Mouse (Mus musculus): ENCODE data around the gene Ncaph2. TPM values are rescaled to one million over a fixed set of nuclear protein-coding genes. Genes with fewer than 3 reads are reported as not detected.

The Ncaph2 gene
- polyA plus RNA-seq, 1 experiment from 2014 or later = 134 TPM

DNA sequence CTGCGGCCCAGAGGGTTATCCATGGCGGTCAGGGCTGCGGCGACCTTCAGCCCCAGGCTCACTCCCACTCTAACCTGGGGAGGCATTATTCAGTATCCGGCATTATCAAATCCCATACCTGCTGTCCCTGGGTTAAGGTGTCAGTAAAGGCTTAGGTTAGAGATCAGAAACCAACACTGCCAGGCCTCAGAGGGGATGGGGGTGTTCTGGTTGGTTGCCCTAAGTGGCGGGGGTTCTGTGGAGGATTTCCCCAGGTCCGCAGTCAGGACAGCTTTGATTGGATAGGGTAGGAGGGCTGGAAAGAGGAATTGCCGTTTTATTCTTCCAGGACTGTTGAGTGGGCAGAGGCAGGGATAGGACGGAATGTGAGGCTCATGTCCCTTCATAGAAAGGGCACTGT is 18.8 kb downstream of the Ncaph2 start:
- Histone ChIP-seq H3K4me1 (peaks cover 53% of the 10 kb centered on the region), H3K9ac (peak overlapping the region; percentile 81), H3K4me2 (peak overlapping the region; percentile 96), H3K27me3 (replicated peaks) (peaks cover 36% of the 10 kb centered on the region), H3K36me3 (peaks cover 36% of the 10 kb centered on the region), H3K9me3 (replicated peaks) (no peaks in the 10 kb centered on the region), H3K27ac (peak overlapping the region; percentile 90), H3K4me3 (peak overlapping the region; percentile 76)
- 53% methylated on average over 9 of the region's 9 CpGs for WGBS (ENCODE audit: insufficient replicate concordance)
- ATAC-seq = no peak

GRCm38 (mm10) chr15:89374801-89375534 is 19.4 kb downstream of the Ncaph2 start:
- Histone ChIP-seq H3K4me2 (peak overlapping the region; percentile 96), H3K4me1 (peaks cover 57% of the 10 kb centered on the region)
- WGBS (ENCODE audit: insufficient replicate concordance) = 83% methylated on average over 17 of the region's 17 CpGs

GRCm38 (mm10) chr15:89376040-89376439 is 20.5 kb downstream of the Ncaph2 start:
- H3K9me3 ChIP-seq (replicated peaks) = no peaks in the 10 kb centered on the region
- H3K9ac ChIP-seq = no peak overlapping the region
- ATAC-seq = no peak
- H3K36me3 ChIP-seq = peaks cover 19% of the 10 kb centered on the region
- H3K27ac ChIP-seq = no peak overlapping the region
- H3K4me2 ChIP-seq = no peak overlapping the region
- peaks cover 51% of the 10 kb centered on the region for H3K4me1 ChIP-seq
- whole genome bisulfite sequencing (ENCODE audit: insufficient replicate concordance) = 64% methylated on average over 7 of the region's 7 CpGs
- H3K27me3 ChIP-seq (replicated peaks) = peaks cover 45% of the 10 kb centered on the region
- no peak overlapping the region for H3K4me3 ChIP-seq

More at GRCm38 (mm10) chr15:89374801-89375534, 19.4 kb downstream of the Ncaph2 start:
- Histone ChIP-seq H3K27ac (0 out of 2 replicates have a peak overlapping the region, but pooled peaks have one; percentile 2), H3K4me3 (no peak overlapping the region; the same call in 1 of the 2 replicates), H3K36me3 (peaks cover 30% of the 10 kb centered on the region), H3K9ac (no peak overlapping the region; the same call in 1 of the 2 replicates), H3K27me3 (replicated peaks) (peaks cover 41% of the 10 kb centered on the region), H3K9me3 (replicated peaks) (no peaks in the 10 kb centered on the region)
- no peak for ATAC-seq

DNA sequence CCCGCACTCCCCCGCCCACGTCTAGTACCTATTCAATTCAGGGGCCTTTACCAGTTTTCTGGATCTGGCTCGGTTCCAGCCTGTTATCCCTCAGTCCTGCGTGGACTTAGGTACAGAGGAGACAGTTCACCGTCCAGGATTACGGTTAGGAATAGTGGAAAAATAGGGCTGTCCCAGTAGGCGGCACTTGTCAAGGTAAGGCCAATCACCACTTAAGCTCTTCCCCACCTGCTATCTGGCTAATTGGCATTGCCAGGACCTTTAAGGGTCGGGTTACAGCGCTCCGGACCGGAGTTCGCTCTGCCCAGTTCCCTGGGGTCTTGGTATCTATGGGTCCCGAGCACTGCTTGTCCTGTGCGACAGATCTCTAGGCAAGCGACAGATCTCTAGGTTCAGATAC is 21.4 kb downstream of the Ncaph2 start, which contains the start of gene Tymp:
Tymp (minus strand) TSS at position 83 of the 400 bp plus-strand sequence.
- H3K4me3 ChIP-seq = no peak within 1 kb of the TSS
- peak within 1 kb of the TSS; percentile 14; the same call in 1 of the 2 replicates for H3K4me2 ChIP-seq
- no peaks in the 10 kb centered on the region for H3K9me3 ChIP-seq (replicated peaks)
- peaks cover 45% of the 10 kb centered on the region for H3K4me1 ChIP-seq
- ATAC-seq = no peak
- peaks cover 46% of the 10 kb centered on the region for H3K27me3 ChIP-seq (replicated peaks)
- 35% methylated on average over 16 of the region's 16 CpGs for WGBS (ENCODE audit: insufficient replicate concordance)
- H3K36me3 ChIP-seq = peaks cover 10% of the 10 kb centered on the region
- H3K27ac ChIP-seq = no peak within 1 kb of the TSS
- no peak within 1 kb of the TSS for H3K9ac ChIP-seq

DNA sequence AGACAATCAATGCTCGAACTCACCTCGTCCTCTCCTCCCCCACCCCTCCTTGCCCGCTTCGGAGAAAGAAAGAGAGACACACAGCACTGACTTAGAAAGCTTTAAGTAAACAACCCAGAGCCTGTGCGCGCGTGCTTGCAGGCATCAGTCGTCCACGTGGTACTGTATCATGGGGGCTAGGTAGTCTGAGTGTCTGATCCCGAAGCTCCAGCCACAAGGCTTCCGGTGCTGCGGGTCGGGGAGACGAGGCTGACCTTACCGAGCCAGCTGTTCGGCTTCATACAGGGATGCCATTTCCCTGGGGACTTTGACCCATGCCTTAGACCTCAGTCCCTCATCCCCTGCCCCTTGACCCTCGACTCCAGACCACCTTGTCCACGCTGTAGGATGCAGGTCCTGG is 21.8 kb downstream of the Ncaph2 start:
- Histone ChIP-seq H3K27me3 (replicated peaks) (peaks cover 51% of the 10 kb centered on the region), H3K36me3 (peaks cover 6% of the 10 kb centered on the region), H3K9me3 (replicated peaks) (no peaks in the 10 kb centered on the region), H3K4me2 (peak overlapping the region; percentile 14; the same call in 1 of the 2 replicates), H3K4me3 (no peak overlapping the region), H3K4me1 (peaks cover 41% of the 10 kb centered on the region), H3K27ac (no peak overlapping the region), H3K9ac (no peak overlapping the region)
- ATAC-seq = no peak
- WGBS (ENCODE audit: insufficient replicate concordance) = 11% methylated on average over 18 of the region's 18 CpGs

DNA sequence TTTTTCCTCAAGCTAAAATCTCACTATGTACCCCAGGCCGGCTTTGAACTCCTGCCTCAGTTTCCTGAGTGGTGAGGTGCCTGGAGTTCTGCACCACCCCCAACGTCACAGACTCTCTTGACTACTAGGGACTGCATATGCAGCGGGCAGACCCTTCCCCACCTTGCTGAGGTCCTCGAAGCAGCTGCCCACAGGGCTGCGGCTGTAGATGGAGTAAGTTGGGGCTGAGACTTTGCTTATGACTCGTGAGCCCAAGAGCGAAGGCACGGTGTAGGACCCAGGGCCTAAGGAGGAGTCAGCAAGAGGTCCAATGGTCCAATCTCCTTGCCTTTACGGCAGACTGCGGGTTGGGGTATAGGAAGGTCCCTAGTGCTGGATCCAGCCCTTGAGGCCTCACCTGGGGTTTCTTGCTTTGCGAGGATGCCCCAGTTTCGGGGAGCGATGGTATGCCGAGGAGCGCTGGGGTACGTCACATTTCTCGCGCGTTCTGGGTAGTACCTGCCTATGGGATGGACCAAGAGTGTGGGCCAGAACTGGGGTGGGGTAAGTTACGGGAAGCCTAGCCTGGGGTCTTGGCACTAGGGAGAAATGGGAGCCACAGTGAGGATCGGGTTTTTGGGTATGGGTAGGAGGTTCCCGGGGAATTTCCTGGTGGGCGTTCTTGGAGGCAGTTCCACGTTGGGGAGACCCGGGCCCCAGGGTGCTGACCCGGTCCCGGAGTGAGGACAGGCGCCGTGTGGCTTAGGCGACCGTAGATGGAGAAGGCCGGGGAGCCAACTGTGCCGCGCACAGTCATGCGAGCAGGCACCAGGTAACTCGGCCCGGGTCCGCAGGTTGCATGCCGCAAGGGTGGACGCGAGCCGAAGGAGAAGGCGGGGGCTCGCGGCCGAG is 22.7 kb downstream of the Ncaph2 start:
- Histone ChIP-seq H3K9me3 (replicated peaks) (no peaks in the 10 kb centered on the region), H3K4me1 (peaks cover 33% of the 10 kb centered on the region), H3K4me3 (peak overlapping the region; percentile 48), H3K36me3 (no peaks in the 10 kb centered on the region), H3K9ac (peak overlapping the region; percentile 58; the same call in 1 of the 2 replicates), H3K27ac (no peak overlapping the region), H3K4me2 (peak overlapping the region; percentile 75), H3K27me3 (replicated peaks) (peaks cover 58% of the 10 kb centered on the region)
- WGBS (ENCODE audit: insufficient replicate concordance) = 19% methylated on average over 46 of the region's 46 CpGs
- ATAC-seq = no peak

- no peak for ATAC-seq
- Histone ChIP-seq H3K36me3 (no peaks in the 10 kb centered on the region), H3K4me3 (peak within 1 kb of the TSS; percentile 48), H3K27me3 (replicated peaks) (peaks cover 63% of the 10 kb centered on the region), H3K27ac (no peak within 1 kb of the TSS), H3K9me3 (replicated peaks) (no peaks in the 10 kb centered on the region), H3K9ac (peak within 1 kb of the TSS; percentile 58), H3K4me1 (peaks cover 32% of the 10 kb centered on the region), H3K4me2 (peak within 1 kb of the TSS; percentile 75)
- WGBS (ENCODE audit: insufficient replicate concordance) = 2% methylated on average over 33 of the region's 33 CpGs
Measured at GRCm38 (mm10) chr15:89378831-89379401, 23.4 kb downstream of the Ncaph2 start, which contains the start of gene Odf3b. Gene Odf3b (minus strand): TSS chr15:89379282.

DNA sequence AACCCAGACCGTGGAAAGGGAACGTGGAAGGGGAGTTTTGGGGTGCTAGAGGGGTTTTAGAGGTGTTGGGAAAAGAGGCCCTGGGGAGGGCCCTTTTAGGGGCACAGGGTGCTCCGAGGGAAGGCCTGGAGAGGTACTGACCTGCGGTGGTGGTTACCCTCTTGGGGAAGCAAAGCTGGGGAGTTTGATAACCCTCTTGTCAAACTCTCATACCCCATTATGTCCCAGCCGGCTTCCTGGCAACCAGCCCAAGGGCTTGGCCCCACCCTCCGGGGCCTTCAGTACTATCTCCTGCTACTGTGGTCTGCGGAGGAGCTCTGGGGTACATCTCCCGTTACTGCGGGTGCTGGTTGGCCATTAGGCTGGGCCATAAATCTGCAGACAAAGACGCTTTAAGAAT is 23.9 kb downstream of the Ncaph2 start:
- H3K27ac ChIP-seq = no peak overlapping the region
- no peaks in the 10 kb centered on the region for H3K36me3 ChIP-seq
- H3K27me3 ChIP-seq (replicated peaks) = peaks cover 66% of the 10 kb centered on the region
- ATAC-seq = peak; percentile 47; the same call in 1 of the 2 replicates
- peak overlapping the region; percentile 48 for H3K4me3 ChIP-seq
- 3% methylated on average over 10 of the region's 10 CpGs for WGBS (ENCODE audit: insufficient replicate concordance)
- peak overlapping the region; percentile 75 for H3K4me2 ChIP-seq
- peaks cover 27% of the 10 kb centered on the region for H3K4me1 ChIP-seq
- H3K9me3 ChIP-seq (replicated peaks) = no peaks in the 10 kb centered on the region
- H3K9ac ChIP-seq = peak overlapping the region; percentile 58; the same call in 1 of the 2 replicates

- Histone ChIP-seq H3K4me1 (peaks cover 2% of the 10 kb centered on the region), H3K4me2 (no peak within 1 kb of the TSS), H3K36me3 (no peaks in the 10 kb centered on the region), H3K9ac (no peak within 1 kb of the TSS), H3K4me3 (no peak within 1 kb of the TSS), H3K27ac (no peak within 1 kb of the TSS), H3K27me3 (replicated peaks) (peaks cover 65% of the 10 kb centered on the region), H3K9me3 (replicated peaks) (no peaks in the 10 kb centered on the region)
- WGBS (ENCODE audit: insufficient replicate concordance) = 78% methylated on average over 7 of the region's 7 CpGs
- no peak for ATAC-seq
Measured at GRCm38 (mm10) chr15:89384617-89385016, 29.1 kb downstream of the Ncaph2 start, which contains the start of gene Klhdc7b. Gene Klhdc7b (plus strand): TSS chr15:89384917.

- no peak overlapping the region for H3K9ac ChIP-seq
- no peaks in the 10 kb centered on the region for H3K9me3 ChIP-seq (replicated peaks)
- no peak overlapping the region for H3K4me2 ChIP-seq
- H3K36me3 ChIP-seq = no peaks in the 10 kb centered on the region
- H3K4me1 ChIP-seq = no peaks in the 10 kb centered on the region
- H3K4me3 ChIP-seq = no peak overlapping the region
- WGBS (ENCODE audit: insufficient replicate concordance) = 28% methylated on average over 12 of the region's 12 CpGs
- ATAC-seq = no peak
- no peak overlapping the region for H3K27ac ChIP-seq
- peaks cover 57% of the 10 kb centered on the region for H3K27me3 ChIP-seq (replicated peaks)
Measured at GRCm38 (mm10) chr15:89387127-89387526, 31.6 kb downstream of the Ncaph2 start.

- H3K9me3 ChIP-seq (replicated peaks) = no peaks in the 10 kb centered on the region
- no peak overlapping the region for H3K4me3 ChIP-seq
- H3K36me3 ChIP-seq = no peaks in the 10 kb centered on the region
- ATAC-seq = no peak
- no peak overlapping the region for H3K9ac ChIP-seq
- no peaks in the 10 kb centered on the region for H3K4me1 ChIP-seq
- WGBS (ENCODE audit: insufficient replicate concordance) = 83% methylated on average over 10 of the region's 10 CpGs
- H3K27ac ChIP-seq = no peak overlapping the region
- H3K27me3 ChIP-seq (replicated peaks) = peaks cover 42% of the 10 kb centered on the region
- H3K4me2 ChIP-seq = no peak overlapping the region
Measured at GRCm38 (mm10) chr15:89390081-89390480, 34.6 kb downstream of the Ncaph2 start.
